Mouse (Mus musculus): ENCODE data around the gene Fbxl17.

GRCm38 (mm10) chr17:63419503-63419902 is 80.3 kb downstream of the Fbxl17 start:
- no peak for TF ChIP-seq CTCF (IDR thresholded peaks at IDR 0.05 in 2 of 3, conservative IDR thresholded peaks at IDR 0.05 in 1 of 3; ENCODE audit: control insufficient read depth in 1 of 3, insufficient read depth in 1 of 3, low read depth in 2 of 3, low read length in 3 of 3, poor library complexity in 1 of 3, severe bottlenecking in 1 of 3)
- TF ChIP-seq MAX (IDR thresholded peaks at IDR 0.05; ENCODE audit: low read length): no peak
- no peak for TF ChIP-seq GATA1 (IDR thresholded peaks at IDR 0.05; ENCODE audit: low read depth, low read length)
- no peak for TF ChIP-seq MXI1 (IDR thresholded peaks at IDR 0.05; ENCODE audit: low read depth, low read length)
- no peak for TF ChIP-seq RAD21 (IDR thresholded peaks at IDR 0.05; ENCODE audit: low read depth, low read length)

All from MEL (cell line).